Mouse (Mus musculus) MEL (cell line): ENCODE measurements around the gene Atxn7l1.

Experiments used
- CTCF ChIP-seq, 3 experiments: IDR thresholded peaks in 2 of 3; conservative IDR thresholded peaks in 1 of 3; 2 replicates each; pipeline ENCODE4 v1.5.1; 2011 to 2012; ENCODE audit warnings: low read length in 3 of 3, low read depth in 2 of 3, mild to moderate bottlenecking in 2 of 3, improper control_type of control experiment in 1 of 3, inconsistent platforms in 1 of 3, mixed read lengths in 1 of 3, moderate library complexity in 1 of 3; ENCODE audit not compliant: control insufficient read depth in 1 of 3, insufficient read depth in 1 of 3, poor library complexity in 1 of 3, severe bottlenecking in 1 of 3
- POLR2A ChIP-seq, 2 experiments: IDR thresholded peaks; 2 replicates each; pipeline ENCODE4 v1.6.1; 2011 to 2012; ENCODE audit warnings: low read length in 2 of 2, mild to moderate bottlenecking in 2 of 2, control low read depth in 1 of 2, improper control_type of control experiment in 1 of 2, low read depth in 1 of 2, moderate library complexity in 1 of 2; ENCODE audit not compliant: control insufficient read depth in 1 of 2, insufficient read depth in 1 of 2, poor library complexity in 1 of 2
- RCOR1 ChIP-seq: IDR thresholded peaks from 2 replicates; pipeline ENCODE4 v1.6.1; 2012; ENCODE audit warnings: low read depth, mild to moderate bottlenecking, inconsistent platforms, low read length, improper control_type of control experiment

DNA sequence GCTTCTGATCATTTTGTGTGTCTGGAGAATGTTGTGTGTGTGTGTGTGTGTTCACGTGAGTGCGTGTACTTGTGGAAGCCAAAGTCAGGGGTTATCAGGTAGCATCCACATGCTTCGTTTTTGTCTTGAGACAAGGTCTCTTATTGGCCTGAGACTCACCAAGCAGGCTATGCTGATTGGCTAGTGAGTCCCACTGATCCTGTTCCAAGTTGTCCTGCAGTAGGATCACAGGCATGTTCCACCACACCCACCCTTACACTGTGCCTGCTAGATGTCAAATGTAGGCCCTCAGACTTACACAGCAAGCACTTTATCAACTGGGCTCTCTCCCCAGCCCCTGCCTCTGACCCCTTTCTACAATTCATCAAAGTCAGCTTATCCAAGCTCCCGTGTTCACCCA lies 187.9 kb downstream of the Atxn7l1 start:
- TF ChIP-seq RCOR1 (no peak), POLR2A (IDR thresholded peaks at IDR 0.05; ENCODE audit: control insufficient read depth in 1 of 2, insufficient read depth in 1 of 2, low read depth in 1 of 2, low read length in 2 of 2, poor library complexity in 1 of 2) (no peak), CTCF (IDR thresholded peaks at IDR 0.05 in 2 of 3, conservative IDR thresholded peaks at IDR 0.05 in 1 of 3; ENCODE audit: control insufficient read depth in 1 of 3, insufficient read depth in 1 of 3, low read depth in 2 of 3, low read length in 3 of 3, poor library complexity in 1 of 3, severe bottlenecking in 1 of 3) (no peak)
